Comparison of ENCODE assay signal across 24 mouse cellular contexts in the genomic region with DNA sequence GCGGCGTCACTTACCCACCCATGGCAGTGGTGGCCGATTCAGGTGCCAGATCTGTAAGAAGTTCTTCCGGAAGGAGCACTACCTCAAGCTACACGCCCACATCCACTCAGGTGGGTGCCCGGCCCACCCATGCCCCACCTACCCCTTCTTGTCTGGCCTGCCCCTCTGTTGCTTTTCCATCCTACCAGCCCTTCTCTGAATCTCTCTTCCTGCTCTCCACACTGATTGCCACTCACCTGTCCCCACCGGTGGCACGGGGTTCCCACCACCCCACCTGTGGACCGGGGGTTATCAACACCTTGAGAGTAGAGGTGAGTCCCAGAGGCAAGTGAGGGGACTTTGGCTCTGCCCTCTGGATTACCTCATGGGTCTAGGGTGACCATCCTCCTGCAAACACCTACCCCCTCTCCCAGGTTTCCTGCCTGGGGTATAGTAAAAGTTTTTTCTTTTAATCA. TPM values are rescaled to one million over a fixed set of nuclear protein-coding genes. Genes with fewer than 3 reads are reported as not detected.
DNase-seq lines count a peak whose midpoint lies in the region; ATAC-seq and TF ChIP-seq lines count a peak whose summit lies in the region.
"Had no signal": no experiment of that assay in that cellular context is flagged by ENCODE, and none has a peak within 500 bp of the region (broad histone marks: within the 10 kb centered on the region; RNA-seq: fewer than 3 reads in every experiment).

No protein-coding gene starts in this region.

- TF ChIP-seq CTCF in small intestine, adult 2 months (IDR thresholded peaks at IDR 0.05; ENCODE audit: extremely low read depth, insufficient read length, insufficient replicate concordance, low read depth, low read length): no peak

- no peak overlapping the region for H3K9ac ChIP-seq in kidney, embryonic 14.5 days (ENCODE audit: low read depth, low read length)
- H3K9ac ChIP-seq in intestine, embryonic 15.5 days: no peak overlapping the region
- H3K9ac ChIP-seq in heart, embryonic 12.5 days: no peak overlapping the region
- H3K9ac ChIP-seq: forebrain, embryonic 13.5 days; hindbrain, embryonic 15.5 days; liver, embryonic 14.5 days; midbrain, embryonic 12.5 days; neural tube, embryonic 12.5 days had no signal

- H3K9me3 ChIP-seq in kidney, embryonic 14.5 days (ENCODE audit: control insufficient read depth, low read length): peaks cover 6% of the 10 kb centered on the region; the same call in 1 of the 2 replicates
- no peaks in the 10 kb centered on the region for H3K9me3 ChIP-seq in intestine, embryonic 15.5 days
- H3K9me3 ChIP-seq in heart, embryonic 12.5 days (replicated peaks): peaks cover 7% of the 10 kb centered on the region
- H3K9me3 ChIP-seq: hindbrain, embryonic 15.5 days; neural tube, embryonic 12.5 days had no signal

- H3K36me3 ChIP-seq in kidney, embryonic 14.5 days (ENCODE audit: control insufficient read depth, insufficient read depth, low read length): peaks cover 17% of the 10 kb centered on the region; the same call in 1 of the 2 replicates
- peaks cover 9% of the 10 kb centered on the region for H3K36me3 ChIP-seq in intestine, embryonic 15.5 days
- H3K36me3 ChIP-seq in small intestine, adult 2 months (ENCODE audit: control insufficient read depth, insufficient read depth, low read length): peaks cover 4% of the 10 kb centered on the region; the same call in 1 of the 2 replicates
- H3K36me3 ChIP-seq in heart, embryonic 12.5 days: peaks cover 60% of the 10 kb centered on the region

- DNase-seq in kidney, adult 18-20 months: no peak
- DNase-seq in kidney, postnatal 14 days: peak; percentile 41
- no peak for DNase-seq in MN1 (ENCODE audit: low spot score)
- DNase-seq: adrenal gland, postnatal 36 days; cerebellum, adult 2 months; heart, postnatal 4 days; layer of hippocampus, adult 9-11 months; spleen, adult 18-20 months; thymus, adult 2 months had no signal

- H3K4me1 ChIP-seq in kidney, embryonic 14.5 days (ENCODE audit: control insufficient read depth, insufficient read depth, low read length): no peaks in the 10 kb centered on the region
- no peaks in the 10 kb centered on the region for H3K4me1 ChIP-seq in intestine, embryonic 15.5 days (replicated peaks)
- peaks cover 11% of the 10 kb centered on the region for H3K4me1 ChIP-seq in small intestine, adult 2 months (ENCODE audit: control insufficient read depth, insufficient read depth, insufficient read length, low read length)
- H3K4me1 ChIP-seq in heart, embryonic 12.5 days (replicated peaks): peaks cover 6% of the 10 kb centered on the region
- H3K4me1 ChIP-seq: forebrain, embryonic 13.5 days; hindbrain, embryonic 15.5 days; limb, embryonic 12.5 days; midbrain, embryonic 12.5 days; neural tube, embryonic 12.5 days had no signal

- WGBS in kidney, embryonic 14.5 days: 86% methylated on average over 9 of the region's 9 CpGs
- 60% methylated on average over 9 of the region's 9 CpGs for WGBS in intestine, embryonic 15.5 days
- WGBS in small intestine, adult 2 months: 31% methylated on average over 9 of the region's 9 CpGs
- 93% methylated on average over 9 of the region's 9 CpGs for WGBS in heart, embryonic 12.5 days

- peak overlapping the region; percentile 73 for H3K27ac ChIP-seq in kidney, embryonic 14.5 days (ENCODE audit: low read depth, low read length)
- H3K27ac ChIP-seq in intestine, embryonic 15.5 days: peak overlapping the region; percentile 73
- H3K27ac ChIP-seq in small intestine, adult 2 months (ENCODE audit: insufficient read depth, low read depth, low read length): peak overlapping the region; percentile 61
- H3K27ac ChIP-seq in heart, embryonic 12.5 days (ENCODE audit: poor library complexity, severe bottlenecking): no peak overlapping the region
- H3K27ac ChIP-seq: forebrain, embryonic 13.5 days; hindbrain, embryonic 15.5 days; limb, embryonic 12.5 days; liver, embryonic 14.5 days; midbrain, embryonic 12.5 days; neural tube, embryonic 12.5 days had no signal

- H3K4me3 ChIP-seq in kidney, embryonic 14.5 days (ENCODE audit: low read length): no peak overlapping the region
- H3K4me3 ChIP-seq in intestine, embryonic 15.5 days (replicated peaks): 0 out of 2 replicates have a peak overlapping the region, but pooled peaks have one; percentile 9
- peak overlapping the region; percentile 32 for H3K4me3 ChIP-seq in small intestine, adult 2 months (ENCODE audit: low read depth, low read length)
- H3K4me3 ChIP-seq in heart, embryonic 12.5 days: no peak overlapping the region
- H3K4me3 ChIP-seq: erythroblast, embryonic 14.5 days; forebrain, embryonic 13.5 days; hindbrain, embryonic 15.5 days; limb, embryonic 12.5 days; midbrain, embryonic 12.5 days; neural tube, embryonic 12.5 days had no signal

- H3K27me3 ChIP-seq in kidney, embryonic 14.5 days (ENCODE audit: control insufficient read depth, insufficient read depth, low read length): no peaks in the 10 kb centered on the region
- H3K27me3 ChIP-seq in intestine, embryonic 15.5 days (replicated peaks): no peaks in the 10 kb centered on the region
- H3K27me3 ChIP-seq in small intestine, adult 2 months (ENCODE audit: control insufficient read depth, insufficient read depth, low read length): no peaks in the 10 kb centered on the region
- H3K27me3 ChIP-seq in heart, embryonic 12.5 days (replicated peaks): no peaks in the 10 kb centered on the region
- H3K27me3 ChIP-seq: CH12.LX; forebrain, embryonic 13.5 days; hindbrain, embryonic 15.5 days; limb, embryonic 12.5 days; midbrain, embryonic 12.5 days; neural tube, embryonic 12.5 days had no signal

- H3K4me2 ChIP-seq in kidney, embryonic 14.5 days (replicated peaks; ENCODE audit: low read depth, low read length): no peak overlapping the region
- peak overlapping the region; percentile 36; the same call in 1 of the 2 replicates for H3K4me2 ChIP-seq in intestine, embryonic 15.5 days (replicated peaks)
- no peak overlapping the region for H3K4me2 ChIP-seq in heart, embryonic 12.5 days
- H3K4me2 ChIP-seq: forebrain, embryonic 13.5 days; hindbrain, embryonic 15.5 days; limb, embryonic 12.5 days; midbrain, embryonic 12.5 days; neural tube, embryonic 12.5 days had no signal

- no peak for TF ChIP-seq POLR2A in small intestine, adult 2 months (IDR thresholded peaks at IDR 0.05; ENCODE audit: low read depth, low read length)

- ATAC-seq in kidney, embryonic 14.5 days (ENCODE audit: low FRiP score, low TSS enrichment): peak; percentile 58; the same call in 1 of the 2 replicates
- ATAC-seq in intestine, embryonic 15.5 days: peak; percentile 83
- ATAC-seq in heart, embryonic 12.5 days (ENCODE audit: insufficient number of reproducible peaks, low FRiP score): no peak
- ATAC-seq: forebrain, embryonic 13.5 days had no signal

RNA-seq across cellular contexts. Expression of a gene that starts 9.5 kb away (rescaled TPM):
- 13.9 and 19.5 TPM in 2 replicates for polyA plus RNA-seq in kidney, embryonic 14.5 days (2014; fragmentation: Nextera tagmentation; extraction: Ambion mirVana)
- 36.3 and 36.4 TPM in 2 replicates for polyA plus RNA-seq in intestine, embryonic 15.5 days (2015; fragmentation: Nextera tagmentation; extraction: Ambion mirVana)
- 73.2 and 131 TPM in 2 replicates for polyA plus RNA-seq in small intestine, adult 2 months (2012; rRNA removed)
- 23.3 and 24.4 TPM in 2 replicates for polyA plus RNA-seq in heart, embryonic 12.5 days (2016; fragmentation: Nextera tagmentation; extraction: Ambion mirVana)

RNA-seq across cellular contexts. Expression of a gene that starts 28.8 kb away (rescaled TPM):
- 0.72 and 0.89 TPM in 2 replicates for polyA plus RNA-seq in kidney, embryonic 14.5 days (2014; fragmentation: Nextera tagmentation; extraction: Ambion mirVana)
- polyA plus RNA-seq in intestine, embryonic 15.5 days (2015; fragmentation: Nextera tagmentation; extraction: Ambion mirVana): not detected in 2 replicates
- polyA plus RNA-seq in small intestine, adult 2 months (2012; rRNA removed): 0.46 and 1.6 TPM in 2 replicates
- 0.64 TPM in 1 of 2 replicates, not detected in the other for polyA plus RNA-seq in heart, embryonic 12.5 days (2016; fragmentation: Nextera tagmentation; extraction: Ambion mirVana)
- polyA plus RNA-seq: cerebellum, adult 2 months; embryonic facial prominence, embryonic 11.5 days; heart, embryonic 14.5 days; limb, embryonic 12.5 days; stomach, embryonic 14.5 days had no signal

RNA-seq across cellular contexts. Expression of a gene that starts 28.9 kb away (rescaled TPM):
- polyA plus RNA-seq in kidney, embryonic 14.5 days (2014; fragmentation: Nextera tagmentation; extraction: Ambion mirVana): 1.1 and 1.3 TPM in 2 replicates
- polyA plus RNA-seq in intestine, embryonic 15.5 days (2015; fragmentation: Nextera tagmentation; extraction: Ambion mirVana): 0.69 and 1.0 TPM in 2 replicates
- 2.6 and 4.7 TPM in 2 replicates for polyA plus RNA-seq in small intestine, adult 2 months (2012; rRNA removed)
- 0.78 and 0.82 TPM in 2 replicates for polyA plus RNA-seq in heart, embryonic 12.5 days (2016; fragmentation: Nextera tagmentation; extraction: Ambion mirVana)

RNA-seq across cellular contexts. Expression of a gene that starts 38.5 kb away (rescaled TPM):
- 20.4 and 25.9 TPM in 2 replicates for polyA plus RNA-seq in kidney, embryonic 14.5 days (2014; fragmentation: Nextera tagmentation; extraction: Ambion mirVana)
- polyA plus RNA-seq in intestine, embryonic 15.5 days (2015; fragmentation: Nextera tagmentation; extraction: Ambion mirVana): 28.0 and 32.9 TPM in 2 replicates
- 21.4 and 28.8 TPM in 2 replicates for polyA plus RNA-seq in small intestine, adult 2 months (2012; rRNA removed)
- polyA plus RNA-seq in heart, embryonic 12.5 days (2016; fragmentation: Nextera tagmentation; extraction: Ambion mirVana): 18.9 and 20.5 TPM in 2 replicates

Comparison
In these comparisons a context has a peak if more than half of its experiments do, and no peak if none do; other contexts are left out.
1. H3K4me3 ChIP-seq: peak in intestine, embryonic 15.5 days (single experiment) and small intestine, adult 2 months (single experiment); none in kidney, embryonic 14.5 days (single experiment) and heart, embryonic 12.5 days (single experiment).